8 mouse cellular contexts compared by ENCODE assay signal in the genomic region with DNA sequence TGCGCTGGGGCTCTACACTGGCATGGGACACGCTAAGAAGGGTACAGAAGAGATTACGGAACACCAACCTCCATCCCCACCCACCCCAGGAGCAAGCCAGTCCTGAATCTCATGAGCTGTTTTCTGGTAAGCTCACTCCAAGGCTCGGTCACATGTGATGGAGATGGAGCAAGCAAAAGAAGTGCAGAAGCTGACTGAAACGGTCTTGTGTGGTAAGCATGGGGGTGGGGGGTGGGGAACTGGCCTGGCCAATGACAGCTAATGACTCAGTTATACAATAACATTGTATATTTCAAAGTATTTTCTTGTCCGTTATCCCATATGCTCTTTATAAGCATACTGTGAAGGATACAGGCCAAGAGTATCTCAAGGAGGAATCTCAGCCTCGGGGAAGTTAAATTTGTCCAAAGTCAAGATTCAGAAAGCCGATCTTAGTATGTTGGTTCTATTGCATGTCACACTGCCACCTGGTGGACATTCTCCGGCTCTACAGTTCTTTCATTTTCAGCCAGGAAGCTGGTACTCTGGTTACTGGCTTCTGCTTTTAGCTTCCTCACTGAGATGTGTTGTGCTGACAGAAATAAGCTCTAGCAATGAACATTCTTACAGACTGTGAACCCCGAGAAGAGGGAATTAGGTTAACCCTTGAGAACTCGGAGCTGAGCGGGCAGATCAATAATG. TPM values are rescaled to one million over a fixed set of nuclear protein-coding genes. Genes with fewer than 3 reads are reported as not detected.
DNase-seq lines count a peak whose midpoint lies in the region; ATAC-seq and TF ChIP-seq lines count a peak whose summit lies in the region.

No protein-coding gene starts in this region.

- no peak for TF ChIP-seq POLR2A in thymus, adult 2 months (IDR thresholded peaks at IDR 0.05; ENCODE audit: control insufficient read depth, extremely low read depth, insufficient read depth, low read length, poor library complexity)

- no peaks in the 10 kb centered on the region for H3K36me3 ChIP-seq in thymus, adult 2 months (ENCODE audit: control insufficient read depth, insufficient read depth, low read length)
- no peaks in the 10 kb centered on the region for H3K36me3 ChIP-seq in heart, embryonic 10.5 days
- H3K36me3 ChIP-seq in kidney, postnatal 0 days (ENCODE audit: insufficient read depth, low read length) = no peaks in the 10 kb centered on the region

- peak; percentile 45 for DNase-seq in thymus, adult 2 months
- DNase-seq in thymus, adult 18-20 months = no peak
- DNase-seq in cerebellum, postnatal 10 days = peak; percentile 65 to 78
- no peak for DNase-seq in heart, embryonic 10.5 days (ENCODE audit: low spot score)
- peak; percentile 87 for DNase-seq in kidney, postnatal 0 days (ENCODE audit: low spot score)
- DNase-seq in lung, postnatal 36 days = peak; percentile 73
- peak; percentile 78 to 79 for DNase-seq in right cerebral cortex, postnatal 10 days (ENCODE audit: low spot score in 2 of 2)
- no peak for DNase-seq in gastrocnemius, adult 8-10 months (ENCODE audit: low spot score in 2 of 2)

- no peak overlapping the region for H3K9ac ChIP-seq in kidney, postnatal 0 days (ENCODE audit: low read depth, low read length)

- H3K27me3 ChIP-seq in thymus, adult 2 months (ENCODE audit: control insufficient read depth, insufficient read depth, low read length) = no peaks in the 10 kb centered on the region
- no peaks in the 10 kb centered on the region for H3K27me3 ChIP-seq in heart, embryonic 10.5 days (ENCODE audit: insufficient read depth, poor library complexity, severe bottlenecking)
- H3K27me3 ChIP-seq in kidney, postnatal 0 days (ENCODE audit: insufficient read depth, low read length) = no peaks in the 10 kb centered on the region

- TF ChIP-seq CTCF in thymus, adult 2 months (IDR thresholded peaks at IDR 0.05; ENCODE audit: borderline replicate concordance, control insufficient read depth, extremely low read depth, insufficient read depth, low read length, poor library complexity) = no peak
- TF ChIP-seq CTCF in kidney, postnatal 0 days (IDR thresholded peaks at IDR 0.05; ENCODE audit: low read depth) = peak; percentile 93

- H3K4me2 ChIP-seq in kidney, postnatal 0 days (ENCODE audit: low read length) = peak overlapping the region; percentile 37

- no peak overlapping the region for H3K27ac ChIP-seq in thymus, adult 2 months (ENCODE audit: control insufficient read depth, insufficient read depth, low read length)
- no peak overlapping the region for H3K27ac ChIP-seq in heart, embryonic 10.5 days
- H3K27ac ChIP-seq in kidney, postnatal 0 days = no peak overlapping the region

- no peak overlapping the region for H3K4me3 ChIP-seq in thymus, adult 2 months (ENCODE audit: control insufficient read depth, insufficient read depth, low read length)
- peak overlapping the region; percentile 31 for H3K4me3 ChIP-seq in heart, embryonic 10.5 days
- no peak overlapping the region for H3K4me3 ChIP-seq in kidney, postnatal 0 days (replicated peaks; ENCODE audit: low read depth, low read length)

- 20% methylated on average over 12 of the region's 12 CpGs for WGBS in thymus, adult 2 months
- 12% methylated on average over 12 of the region's 12 CpGs for WGBS in heart, embryonic 10.5 days
- WGBS in kidney, postnatal 0 days = 16% methylated on average over 12 of the region's 12 CpGs

- no peaks in the 10 kb centered on the region; the same call in 1 of the 2 replicates for H3K4me1 ChIP-seq in thymus, adult 2 months (replicated peaks; ENCODE audit: control insufficient read depth, insufficient read depth, low read length)
- peaks cover 15% of the 10 kb centered on the region for H3K4me1 ChIP-seq in heart, embryonic 10.5 days
- H3K4me1 ChIP-seq in kidney, postnatal 0 days (replicated peaks; ENCODE audit: insufficient read depth, low read length) = peaks cover 3% of the 10 kb centered on the region; the same call in 1 of the 2 replicates

- ATAC-seq in kidney, postnatal 0 days (replicated peaks; ENCODE audit: low FRiP score, low read depth) = no peak

- no peaks in the 10 kb centered on the region for H3K9me3 ChIP-seq in heart, embryonic 10.5 days
- no peaks in the 10 kb centered on the region for H3K9me3 ChIP-seq in kidney, postnatal 0 days (replicated peaks; ENCODE audit: low read length)

RNA-seq across cellular contexts. Expression of a gene that starts 4.2 kb away (rescaled TPM):
- not detected in 2 replicates for polyA plus RNA-seq in thymus, adult 2 months (2012; rRNA removed)
- 0.25 and 0.70 TPM in 2 replicates for polyA plus RNA-seq in heart, embryonic 10.5 days (2016; fragmentation: Nextera tagmentation; extraction: Ambion mirVana)
- polyA plus RNA-seq in kidney, postnatal 0 days (2015; fragmentation: Nextera tagmentation; extraction: Ambion mirVana) = 0.37 and 0.66 TPM in 2 replicates
- total RNA-seq in gastrocnemius, adult 8-10 months (2022) = not detected

RNA-seq across cellular contexts. Expression of a gene that starts 15.6 kb away (rescaled TPM):
- 9.1 and 12.6 TPM in 2 replicates for polyA plus RNA-seq in thymus, adult 2 months (2012; rRNA removed)
- polyA plus RNA-seq in heart, embryonic 10.5 days (2016; fragmentation: Nextera tagmentation; extraction: Ambion mirVana) = 11.4 and 12.3 TPM in 2 replicates
- polyA plus RNA-seq in kidney, postnatal 0 days (2015; fragmentation: Nextera tagmentation; extraction: Ambion mirVana) = 4.6 and 5.3 TPM in 2 replicates
- total RNA-seq in gastrocnemius, adult 8-10 months (2022) = 100 to 1,000 TPM; 203 to 225 (median 211) TPM

RNA-seq across cellular contexts. Expression of a gene that starts 35.1 kb away (rescaled TPM):
- polyA plus RNA-seq in thymus, adult 2 months (2012; rRNA removed) = 126 and 169 TPM in 2 replicates
- polyA plus RNA-seq in heart, embryonic 10.5 days (2016; fragmentation: Nextera tagmentation; extraction: Ambion mirVana) = 588 and 628 TPM in 2 replicates
- 356 and 406 TPM in 2 replicates for polyA plus RNA-seq in kidney, postnatal 0 days (2015; fragmentation: Nextera tagmentation; extraction: Ambion mirVana)
- total RNA-seq in gastrocnemius, adult 8-10 months (2022) = 100 to 1,000 TPM; 252 to 285 (median 260) TPM

RNA-seq across cellular contexts. Expression of a gene that starts 45.1 kb away (rescaled TPM):
- 50.0 and 59.1 TPM in 2 replicates for polyA plus RNA-seq in thymus, adult 2 months (2012; rRNA removed)
- polyA plus RNA-seq in heart, embryonic 10.5 days (2016; fragmentation: Nextera tagmentation; extraction: Ambion mirVana) = 13.9 and 18.0 TPM in 2 replicates
- polyA plus RNA-seq in kidney, postnatal 0 days (2015; fragmentation: Nextera tagmentation; extraction: Ambion mirVana) = 7.2 and 9.2 TPM in 2 replicates
- total RNA-seq in gastrocnemius, adult 8-10 months (2022) = 1 to 10 TPM; 1.1 to 2.2 (median 1.5) TPM

RNA-seq across cellular contexts. Expression of a gene that starts 48.7 kb away (rescaled TPM):
- polyA plus RNA-seq in thymus, adult 2 months (2012; rRNA removed) = 1.5 and 2.3 TPM in 2 replicates
- 1.5 and 2.8 TPM in 2 replicates for polyA plus RNA-seq in heart, embryonic 10.5 days (2016; fragmentation: Nextera tagmentation; extraction: Ambion mirVana)
- 0.34 and 0.64 TPM in 2 replicates for polyA plus RNA-seq in kidney, postnatal 0 days (2015; fragmentation: Nextera tagmentation; extraction: Ambion mirVana)
- total RNA-seq in gastrocnemius, adult 8-10 months (2022) = under 1 TPM; 0.27 to 0.67 (median 0.50) TPM

Comparison
In these comparisons a context has a peak if more than half of its experiments do, and no peak if none do; other contexts are left out.
1. DNase-seq: peak in thymus, adult 2 months (single experiment), cerebellum, postnatal 10 days (2 of 2), kidney, postnatal 0 days (single experiment), lung, postnatal 36 days (single experiment) and right cerebral cortex, postnatal 10 days (2 of 2); none in thymus, adult 18-20 months (0 of 2), heart, embryonic 10.5 days (single experiment) and gastrocnemius, adult 8-10 months (0 of 2).